Mouse (Mus musculus): ENCODE measurements around the gene Ear1.
"Not testable (repeated sequence)": the region's sequence is repeated elsewhere in the genome, so short reads cannot be mapped to it uniquely, and the experiment has no call there.

Gene Ear1

GRCm38 (mm10) chr14:43796905-43797470 lies 78.3 kb downstream of the Ear1 start:
- not testable (repeated sequence) for DNase-seq (ENCODE audit: inconsistent ontology term)

- no peak for DNase-seq (ENCODE audit: inconsistent ontology term)
These were observed 79.0 kb downstream of the Ear1 start for GRCm38 (mm10) chr14:43796069-43796904.

GRCm38 (mm10) chr14:43793811-43794210 lies 81.5 kb downstream of the Ear1 start:
- DNase-seq (ENCODE audit: inconsistent ontology term) = not testable (repeated sequence)

GRCm38 (mm10) chr14:43784645-43785044 lies 90.7 kb downstream of the Ear1 start, which contains the start of gene Gm8180:
TSS of gene Gm8180 (minus strand) at chr14:43784745.
- DNase-seq (ENCODE audit: inconsistent ontology term) = not testable (repeated sequence)
